Mouse (Mus musculus) embryo, embryonic 11 days (tissue): ENCODE data around the gene Wasf1.
A peak's percentile ranks its signal among the peaks of the same experiment; 100 is the strongest.

Source experiments
- DNase-seq: peaks from one replicate; pipeline ENCODE4 v3.0.0-alpha.2; 2015

Gene Wasf1

GRCm38 (mm10) chr10:40882831-40883643 lies at the start of gene Wasf1, which contains the start of gene Cdc40:
Wasf1 (plus strand) TSS chr10:40883475.
Cdc40 (minus strand) TSS chr10:40883311.
- DNase-seq, result peak; percentile 98

GRCm38 (mm10) chr10:40840086-40840485 lies 43.2 kb upstream of the Wasf1 start:
- DNase-seq, result no peak

GRCm38 (mm10) chr10:40843841-40844240 lies 39.4 kb upstream of the Wasf1 start:
- no peak for DNase-seq

GRCm38 (mm10) chr10:40844546-40844945 lies 38.7 kb upstream of the Wasf1 start:
- DNase-seq, result peak; percentile 7

- DNase-seq, result no peak
Measured at GRCm38 (mm10) chr10:40845626-40846025, 37.6 kb upstream of the Wasf1 start.

- no peak for DNase-seq
Measured at GRCm38 (mm10) chr10:40847176-40847874, 36.0 kb upstream of the Wasf1 start.

GRCm38 (mm10) chr10:40850644-40851043 lies 32.6 kb upstream of the Wasf1 start:
- no peak for DNase-seq

GRCm38 (mm10) chr10:40851138-40851537 lies 32.1 kb upstream of the Wasf1 start:
- no peak for DNase-seq

- no peak for DNase-seq
Measured at GRCm38 (mm10) chr10:40855616-40856015, 27.7 kb upstream of the Wasf1 start.

GRCm38 (mm10) chr10:40856703-40857102 lies 26.6 kb upstream of the Wasf1 start:
- no peak for DNase-seq

- DNase-seq, result no peak
Measured at GRCm38 (mm10) chr10:40857599-40857998, 25.7 kb upstream of the Wasf1 start.

GRCm38 (mm10) chr10:40868081-40868480 lies 15.2 kb upstream of the Wasf1 start:
- no peak for DNase-seq

GRCm38 (mm10) chr10:40871301-40871700 lies 12.0 kb upstream of the Wasf1 start:
- no peak for DNase-seq

GRCm38 (mm10) chr10:40872052-40872451 lies 11.2 kb upstream of the Wasf1 start:
- no peak for DNase-seq

GRCm38 (mm10) chr10:40878246-40878645 lies 5.0 kb upstream of the Wasf1 start:
- DNase-seq, result no peak

- DNase-seq, result no peak
Measured at GRCm38 (mm10) chr10:40879969-40880368, 3.3 kb upstream of the Wasf1 start.

- DNase-seq, result no peak
Measured at GRCm38 (mm10) chr10:40881236-40881635, 2.0 kb upstream of the Wasf1 start.

GRCm38 (mm10) chr10:40882333-40882732 lies 942 bp upstream of the Wasf1 start:
- no peak for DNase-seq

- peak; percentile 93 for DNase-seq
Measured at GRCm38 (mm10) chr10:40883644-40884278, 486 bp downstream of the Wasf1 start.

GRCm38 (mm10) chr10:40884279-40884806 lies 1.1 kb downstream of the Wasf1 start:
- peak; percentile 73 for DNase-seq

- no peak for DNase-seq
Measured at GRCm38 (mm10) chr10:40885432-40885831, 2.2 kb downstream of the Wasf1 start.

- no peak for DNase-seq
Measured at GRCm38 (mm10) chr10:40887316-40887715, 4.0 kb downstream of the Wasf1 start.

GRCm38 (mm10) chr10:40889146-40889545 lies 5.9 kb downstream of the Wasf1 start:
- no peak for DNase-seq
